Mouse (Mus musculus) E14TG2a.4 (cell line): ENCODE results near the gene Ston2.

ENCODE experiments used
- H3K27me3 ChIP-seq: 2 replicates; pipeline ENCODE4 v1.6.1; 2014; ENCODE audit warnings: low read length, control low read depth; ENCODE audit not compliant: insufficient read depth
- H3K36me3 ChIP-seq: 2 replicates; pipeline ENCODE4 v1.6.1; 2014; ENCODE audit warnings: low read length, control low read depth; ENCODE audit not compliant: insufficient read depth
- H3K4me1 ChIP-seq: replicated peaks from 2 replicates; pipeline ENCODE4 v1.6.1; 2014; ENCODE audit warnings: low read depth, low read length, control low read depth
- H3K4me3 ChIP-seq: replicated peaks from 2 replicates; pipeline ENCODE4 v1.5.1; 2014; ENCODE audit warnings: mild to moderate bottlenecking, low read length
- H3K9me3 ChIP-seq: 2 replicates; pipeline ENCODE4 v1.6.1; 2014; ENCODE audit warnings: low read length, control low read depth
- CTCF ChIP-seq: conservative IDR thresholded peaks from 2 replicates; pipeline ENCODE4 v1.5.1; 2014; ENCODE audit warnings: low read length
- NANOG ChIP-seq: IDR thresholded peaks from 2 replicates; pipeline ENCODE4 v1.6.1; 2014; ENCODE audit warnings: borderline replicate concordance, low read length, mixed read lengths
- POU5F1 ChIP-seq: IDR thresholded peaks from 2 replicates; pipeline ENCODE4 v1.6.1; 2014; ENCODE audit warnings: low read length, borderline replicate concordance

Ston2 gene

GRCm38 (mm10) chr12:91732729-91733448, 55.3 kb downstream of the Ston2 start:
- TF ChIP-seq CTCF: no peak
- TF ChIP-seq NANOG: no peak
- no peak for TF ChIP-seq POU5F1

GRCm38 (mm10) chr12:91726202-91726601, 62.0 kb downstream of the Ston2 start:
- Histone ChIP-seq H3K4me1 (no peaks in the 10 kb centered on the region), H3K9me3 (no peaks in the 10 kb centered on the region), H3K27me3 (no peaks in the 10 kb centered on the region), H3K36me3 (no peaks in the 10 kb centered on the region), H3K4me3 (no peak overlapping the region)
- TF ChIP-seq CTCF (no peak), NANOG (no peak), POU5F1 (no peak)

More at GRCm38 (mm10) chr12:91732729-91733448, 55.3 kb downstream of the Ston2 start:
- Histone ChIP-seq H3K27me3 (no peaks in the 10 kb centered on the region), H3K4me3 (no peak overlapping the region), H3K9me3 (no peaks in the 10 kb centered on the region), H3K4me1 (peaks cover 17% of the 10 kb centered on the region), H3K36me3 (peaks cover 12% of the 10 kb centered on the region; the same call in 1 of the 2 replicates)

DNA sequence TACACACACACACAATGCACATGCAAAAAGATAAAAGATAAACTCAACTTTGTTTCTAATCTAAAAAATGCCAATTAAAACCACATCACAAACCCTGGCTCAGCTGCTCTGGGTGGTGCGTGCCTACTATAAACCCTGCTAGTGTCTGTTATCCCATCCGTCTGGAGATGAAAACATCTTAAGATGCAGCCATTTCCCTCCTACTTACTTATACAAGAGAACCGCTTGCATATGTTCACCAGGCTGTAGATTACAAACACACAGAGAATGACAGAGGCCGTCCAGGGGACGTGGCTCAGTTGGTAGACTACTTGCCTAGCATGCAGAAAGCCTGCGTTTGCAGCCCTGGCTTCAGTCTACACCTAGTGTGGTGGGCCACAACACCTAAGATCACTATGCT, 64.3 kb downstream of the Ston2 start:
- no peaks in the 10 kb centered on the region for H3K27me3 ChIP-seq
- no peak overlapping the region for H3K4me3 ChIP-seq
- no peaks in the 10 kb centered on the region for H3K9me3 ChIP-seq
- no peak for TF ChIP-seq CTCF
- no peaks in the 10 kb centered on the region for H3K36me3 ChIP-seq
- H3K4me1 ChIP-seq: no peaks in the 10 kb centered on the region

GRCm38 (mm10) chr12:91719134-91719533, 69.1 kb downstream of the Ston2 start:
- Histone ChIP-seq H3K4me3 (no peak overlapping the region), H3K27me3 (no peaks in the 10 kb centered on the region), H3K4me1 (peaks cover 5% of the 10 kb centered on the region), H3K9me3 (no peaks in the 10 kb centered on the region), H3K36me3 (no peaks in the 10 kb centered on the region)
- no peak for TF ChIP-seq CTCF
- no peak for TF ChIP-seq NANOG
- no peak for TF ChIP-seq POU5F1

DNA sequence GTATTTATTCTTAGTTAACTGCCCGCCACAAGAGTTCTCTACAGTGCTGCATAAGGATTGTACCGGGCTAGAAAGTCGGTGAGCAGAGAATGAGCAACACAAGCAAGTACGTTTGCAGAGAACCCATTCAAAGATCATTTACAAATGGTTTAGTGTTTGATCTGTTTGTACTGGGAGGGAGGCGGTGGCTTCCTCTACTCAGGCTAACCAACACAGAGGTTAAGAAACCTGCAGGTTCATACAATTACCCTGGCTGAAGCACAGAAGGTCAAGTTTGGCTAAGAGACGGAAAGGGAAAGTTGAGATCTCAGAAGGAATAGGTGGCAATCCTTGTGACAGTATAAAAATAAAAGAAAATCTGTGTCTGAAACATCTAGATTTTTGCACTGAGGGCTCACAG, 72.5 kb downstream of the Ston2 start:
- Histone ChIP-seq H3K36me3 (no peaks in the 10 kb centered on the region), H3K4me1 (peaks cover 14% of the 10 kb centered on the region), H3K4me3 (no peak overlapping the region), H3K27me3 (0 out of 2 replicates have a peak, but pooled peaks cover 2% of the 10 kb centered on the region), H3K9me3 (no peaks in the 10 kb centered on the region)
- TF ChIP-seq NANOG (no peak), POU5F1 (no peak), CTCF (no peak)

DNA sequence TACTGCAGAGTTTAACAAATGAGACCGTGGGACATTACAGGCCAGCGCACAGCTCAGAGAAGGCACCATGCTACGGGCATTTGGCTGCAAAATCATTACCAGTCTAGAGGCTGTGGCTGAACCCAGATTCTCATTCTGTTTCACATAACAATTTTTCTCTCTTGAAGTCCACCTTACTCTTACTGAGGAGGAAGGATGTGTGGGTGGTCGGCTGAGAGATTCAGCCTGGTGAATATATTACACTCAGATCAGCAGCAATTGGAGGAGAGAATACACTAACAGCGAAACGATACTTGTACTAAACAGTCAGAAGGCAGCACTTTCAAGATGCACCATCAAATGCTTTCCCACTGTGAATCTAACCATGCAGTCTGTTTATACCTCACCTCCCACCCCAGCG, 74.8 kb downstream of the Ston2 start:
- TF ChIP-seq POU5F1 (no peak), NANOG (no peak), CTCF (no peak)
- Histone ChIP-seq H3K4me1 (peaks cover 14% of the 10 kb centered on the region), H3K36me3 (no peaks in the 10 kb centered on the region), H3K27me3 (0 out of 2 replicates have a peak, but pooled peaks cover 2% of the 10 kb centered on the region), H3K4me3 (peak overlapping the region; percentile 43; the same call in 1 of the 2 replicates), H3K9me3 (no peaks in the 10 kb centered on the region)

DNA sequence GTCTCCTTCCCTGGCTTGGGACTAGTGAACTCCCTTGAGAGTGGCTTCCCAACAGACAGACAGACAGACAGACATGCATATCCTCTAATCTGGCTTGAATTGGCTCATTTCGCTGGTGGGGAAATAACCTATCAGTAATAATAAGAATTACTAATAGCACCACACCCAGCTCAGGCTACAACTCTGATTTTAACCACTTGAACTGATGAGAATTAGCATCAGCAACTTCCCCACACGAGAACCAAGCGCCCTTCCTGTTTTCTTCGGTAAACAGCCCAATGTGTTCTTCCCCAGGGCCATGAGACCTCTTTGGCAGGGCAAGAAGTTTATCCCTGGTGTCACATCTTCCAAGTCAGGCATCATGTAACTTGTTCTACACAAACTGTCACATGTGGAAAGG, 76.5 kb downstream of the Ston2 start:
- H3K4me1 ChIP-seq: peaks cover 14% of the 10 kb centered on the region
- H3K9me3 ChIP-seq: no peaks in the 10 kb centered on the region
- no peak overlapping the region for H3K4me3 ChIP-seq
- H3K36me3 ChIP-seq: no peaks in the 10 kb centered on the region
- TF ChIP-seq CTCF: no peak
- no peak for TF ChIP-seq NANOG
- TF ChIP-seq POU5F1: no peak
- H3K27me3 ChIP-seq: 0 out of 2 replicates have a peak, but pooled peaks cover 2% of the 10 kb centered on the region

DNA sequence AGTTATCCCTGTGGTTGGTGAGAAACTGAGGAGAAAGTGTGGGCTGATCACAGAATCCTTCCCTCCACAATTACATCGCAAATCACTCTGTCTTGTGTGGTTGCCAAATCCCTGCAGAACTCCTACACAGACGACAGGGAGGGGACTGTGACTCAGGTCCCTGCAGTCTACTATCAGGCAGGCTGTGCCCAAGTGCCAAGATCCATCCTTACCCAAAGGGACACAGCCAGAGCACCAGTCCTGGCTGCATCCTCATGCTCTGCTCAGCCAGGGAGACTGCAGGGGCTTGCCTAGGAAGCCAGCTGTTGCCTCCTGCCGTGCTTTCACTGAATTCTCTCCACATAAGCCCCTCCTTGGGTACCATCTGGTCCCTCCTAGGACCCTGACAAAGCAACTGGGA, 77.3 kb downstream of the Ston2 start:
- no peaks in the 10 kb centered on the region for H3K9me3 ChIP-seq
- TF ChIP-seq CTCF (no peak), POU5F1 (no peak), NANOG (no peak)
- 0 out of 2 replicates have a peak, but pooled peaks cover 4% of the 10 kb centered on the region for H3K36me3 ChIP-seq
- H3K27me3 ChIP-seq: 0 out of 2 replicates have a peak, but pooled peaks cover 2% of the 10 kb centered on the region
- peaks cover 14% of the 10 kb centered on the region for H3K4me1 ChIP-seq
- H3K4me3 ChIP-seq: no peak overlapping the region
